Mouse (Mus musculus) ES-E14 (cell line): Measurements from ENCODE around the gene Treh.

ENCODE experiments used
- CHD2 ChIP-seq: IDR thresholded peaks from 2 replicates; pipeline ENCODE4 v1.6.1; 2014; ENCODE audit warnings: mild to moderate bottlenecking, low read depth, low read length, inconsistent platforms
- MAFK ChIP-seq: IDR thresholded peaks from 2 replicates; pipeline ENCODE4 v1.6.1; 2014; ENCODE audit warnings: mild to moderate bottlenecking, low read depth, low read length, inconsistent platforms; ENCODE audit not compliant: insufficient read depth

DNA sequence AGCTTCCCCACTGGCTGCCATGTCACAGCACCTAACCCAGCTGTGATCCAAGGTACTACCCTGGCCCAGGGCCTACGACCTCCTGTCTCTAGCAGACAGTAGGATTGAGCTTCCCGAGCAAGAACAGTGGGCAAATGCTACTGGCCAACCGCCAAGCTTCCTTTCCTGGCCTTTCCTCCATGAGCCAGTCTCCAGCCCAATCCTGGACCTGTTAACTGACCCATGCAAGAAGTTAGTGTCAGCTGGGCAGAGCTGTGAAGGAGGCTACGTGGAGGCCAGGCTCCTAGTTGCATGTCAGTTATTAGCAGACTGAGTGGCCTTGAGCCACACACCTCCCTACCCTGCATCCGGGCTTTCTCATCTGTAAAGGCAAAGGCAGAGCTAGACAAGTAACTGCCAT is 26.7 kb downstream of the Treh start:
- TF ChIP-seq MAFK, result no peak
- no peak for TF ChIP-seq CHD2
